Mouse (Mus musculus) midbrain, embryonic 13.5 days (tissue): ENCODE results near the gene Bclaf1. TPM values are rescaled to one million over a fixed set of nuclear protein-coding genes. Genes with fewer than 3 reads are reported as not detected.

ENCODE experiments used
- ATAC-seq: fragments of 200-750 bp; cut with Nextera tagmentation; 2 replicates; pipeline ENCODE4 v1.8.0; 2017; ENCODE audit warnings: mild to moderate bottlenecking, moderate TSS enrichment, moderate library complexity
- H3K27ac ChIP-seq: fragments of 300-500 bp; sonication (generic); 2 replicates; pipeline ENCODE4 v1.5.1; 2015; ENCODE audit warnings: inconsistent platforms, mild to moderate bottlenecking, moderate library complexity
- H3K27me3 ChIP-seq: fragments of 300-500 bp; sonication (generic); 2 replicates; pipeline ENCODE4 v1.6.1; 2015; ENCODE audit warnings: mild to moderate bottlenecking, inconsistent platforms
- H3K36me3 ChIP-seq: fragments of 300-500 bp; sonication (generic); 2 replicates; pipeline ENCODE4 v1.6.1; 2015; ENCODE audit warnings: mild to moderate bottlenecking, inconsistent platforms
- H3K4me1 ChIP-seq: fragments of 300-500 bp; sonication (generic); replicated peaks from 2 replicates; pipeline ENCODE4 v1.6.1; 2015; ENCODE audit warnings: inconsistent platforms
- H3K4me2 ChIP-seq: fragments of 300-500 bp; sonication (generic); replicated peaks from 2 replicates; pipeline ENCODE4 v1.6.1; 2015; ENCODE audit warnings: moderate library complexity, mild to moderate bottlenecking, inconsistent platforms
- H3K4me3 ChIP-seq: fragments of 300-500 bp; sonication (generic); replicated peaks from 2 replicates; pipeline ENCODE4 v1.5.1; 2015; ENCODE audit warnings: mild to moderate bottlenecking, inconsistent platforms
- H3K9ac ChIP-seq: fragments of 300-500 bp; sonication (generic); replicated peaks from 2 replicates; pipeline ENCODE4 v1.6.1; 2015; ENCODE audit warnings: mild to moderate bottlenecking, inconsistent platforms
- H3K9me3 ChIP-seq: fragments of 300-500 bp; sonication (generic); 2 replicates; pipeline ENCODE4 v1.6.1; 2016; ENCODE audit warnings: mild to moderate bottlenecking, inconsistent platforms
- WGBS: fragments of 180-500 bp; shearing (Covaris S2); methylation state at CpG from one replicate; pipeline ENCODE4 v1.1.7; 2015; 5-methylcytosine and 5-hydroxymethylcytosine counted together
- polyA plus RNA-seq: library from polyadenylated mRNA; unstranded; fragments of >200 nt; fragmentation: Nextera tagmentation; extraction: Ambion mirVana; gene quantifications from 2 replicates; pipeline ENCODE4 v1.2.1, GENCODE M21; 2015

Bclaf1 gene
- polyA plus RNA-seq, 1 experiment from 2014 or later, result 153 TPM

- H3K4me3 ChIP-seq, result no peak overlapping the region
- H3K4me2 ChIP-seq, result no peak overlapping the region
- H3K36me3 ChIP-seq, result no peaks in the 10 kb centered on the region
- no peaks in the 10 kb centered on the region for H3K9me3 ChIP-seq
- H3K4me1 ChIP-seq, result peaks cover 35% of the 10 kb centered on the region
- 0 out of 2 replicates have a peak, but pooled peaks cover 5% of the 10 kb centered on the region for H3K27me3 ChIP-seq
- no peak overlapping the region for H3K9ac ChIP-seq
- no peak for ATAC-seq
- 34% methylated on average over 6 of the region's 6 CpGs for WGBS
- peak overlapping the region; percentile 90 for H3K27ac ChIP-seq
Measured at GRCm38 (mm10) chr10:20287369-20287768, 24.9 kb upstream of the Bclaf1 start.

GRCm38 (mm10) chr10:20290467-20290883, 21.8 kb upstream of the Bclaf1 start:
- Histone ChIP-seq H3K9ac (peak overlapping the region; percentile 56), H3K4me2 (peak overlapping the region; percentile 53), H3K4me3 (peak overlapping the region; percentile 24), H3K36me3 (no peaks in the 10 kb centered on the region), H3K9me3 (no peaks in the 10 kb centered on the region), H3K27me3 (0 out of 2 replicates have a peak, but pooled peaks cover 2% of the 10 kb centered on the region), H3K27ac (peak overlapping the region; percentile 54), H3K4me1 (peaks cover 25% of the 10 kb centered on the region)
- WGBS, result 14% methylated on average over 11 of the region's 11 CpGs
- ATAC-seq, result peak; percentile 62

GRCm38 (mm10) chr10:20295961-20296360, 16.3 kb upstream of the Bclaf1 start:
- no peak overlapping the region for H3K9ac ChIP-seq
- no peaks in the 10 kb centered on the region for H3K9me3 ChIP-seq
- H3K4me3 ChIP-seq, result no peak overlapping the region
- no peaks in the 10 kb centered on the region for H3K36me3 ChIP-seq
- H3K4me2 ChIP-seq, result no peak overlapping the region
- no peak overlapping the region for H3K27ac ChIP-seq
- 75% methylated on average over 5 of the region's 5 CpGs for WGBS
- no peaks in the 10 kb centered on the region for H3K27me3 ChIP-seq
- H3K4me1 ChIP-seq, result no peaks in the 10 kb centered on the region
- no peak for ATAC-seq

GRCm38 (mm10) chr10:20298152-20298920, 13.9 kb upstream of the Bclaf1 start:
- Histone ChIP-seq H3K4me3 (no peak overlapping the region), H3K4me1 (no peaks in the 10 kb centered on the region), H3K27ac (no peak overlapping the region), H3K27me3 (no peaks in the 10 kb centered on the region), H3K4me2 (no peak overlapping the region), H3K9ac (no peak overlapping the region), H3K36me3 (no peaks in the 10 kb centered on the region), H3K9me3 (no peaks in the 10 kb centered on the region)
- WGBS, result 32% methylated on average over 3 of the region's 3 CpGs
- ATAC-seq, result no peak

DNA sequence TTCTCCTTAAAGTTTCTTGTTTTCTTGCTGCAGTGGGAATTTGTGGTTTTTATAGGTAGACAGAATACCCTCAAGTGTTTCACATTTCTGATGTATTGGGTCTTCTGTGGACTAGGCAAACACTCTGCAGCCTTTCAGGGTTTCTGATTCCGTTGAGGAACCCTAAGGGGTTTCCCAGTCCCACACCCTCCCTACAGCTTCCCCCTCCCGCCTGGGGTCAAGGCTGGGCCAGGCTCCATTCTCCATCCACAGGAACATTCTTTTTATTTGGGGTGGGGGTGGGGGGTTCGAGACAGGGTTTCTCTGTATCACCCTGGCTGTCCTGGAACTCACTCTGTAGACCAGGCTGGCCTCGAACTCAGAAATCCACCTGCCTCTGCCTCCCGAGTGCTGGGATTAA, 13.2 kb upstream of the Bclaf1 start:
- no peaks in the 10 kb centered on the region for H3K27me3 ChIP-seq
- no peak overlapping the region for H3K4me3 ChIP-seq
- 76% methylated on average over 5 of the region's 5 CpGs for WGBS
- no peak overlapping the region for H3K27ac ChIP-seq
- H3K36me3 ChIP-seq, result no peaks in the 10 kb centered on the region
- no peaks in the 10 kb centered on the region for H3K9me3 ChIP-seq
- H3K4me1 ChIP-seq, result no peaks in the 10 kb centered on the region
- H3K9ac ChIP-seq, result no peak overlapping the region
- no peak for ATAC-seq
- H3K4me2 ChIP-seq, result no peak overlapping the region

DNA sequence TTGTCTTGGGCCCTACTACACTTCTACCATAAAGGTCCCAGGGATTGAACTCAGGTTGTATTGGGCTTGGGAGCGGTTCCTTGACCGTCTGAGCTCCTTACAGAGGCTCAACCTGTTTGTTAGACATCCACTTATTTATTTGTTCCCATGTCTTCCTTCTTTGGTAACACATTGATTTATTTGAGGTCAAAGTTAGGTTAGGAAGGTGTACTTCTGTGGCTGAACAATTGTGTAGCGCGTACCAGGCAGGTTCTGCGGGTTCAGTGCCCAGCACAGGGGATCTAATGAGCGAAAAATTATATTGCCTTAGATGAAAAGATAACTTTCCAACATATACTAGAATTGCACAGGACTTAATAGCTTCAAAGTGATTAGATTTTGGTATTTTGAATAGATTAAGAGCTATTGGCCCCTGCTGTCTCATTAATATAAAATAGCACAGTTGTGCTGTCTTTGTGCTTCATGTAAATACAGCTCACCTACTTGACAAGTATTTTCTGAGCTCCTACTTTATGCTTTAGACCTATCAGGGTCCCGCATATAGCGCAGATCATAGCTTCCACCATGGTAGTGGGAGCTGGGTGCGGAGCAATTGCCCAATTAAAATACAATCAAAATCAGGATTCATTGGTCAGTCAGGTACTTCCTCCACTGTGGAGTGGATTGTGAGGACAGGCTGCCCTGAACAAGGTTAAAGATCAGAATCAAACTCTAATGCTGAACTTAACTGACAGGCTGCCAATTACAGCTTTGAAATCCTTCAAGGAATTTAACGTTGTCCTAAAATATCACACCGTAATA, 1.1 kb upstream of the Bclaf1 start:
- H3K9ac ChIP-seq, result peak overlapping the region; percentile 90
- peaks cover 21% of the 10 kb centered on the region for H3K4me1 ChIP-seq
- no peaks in the 10 kb centered on the region for H3K9me3 ChIP-seq
- peak overlapping the region; percentile 69 for H3K4me3 ChIP-seq
- H3K27me3 ChIP-seq, result no peaks in the 10 kb centered on the region
- ATAC-seq, result no peak
- no peaks in the 10 kb centered on the region for H3K36me3 ChIP-seq
- WGBS, result 53% methylated on average over 11 of the region's 11 CpGs
- H3K4me2 ChIP-seq, result peak overlapping the region; percentile 67
- H3K27ac ChIP-seq, result peak overlapping the region; percentile 100

DNA sequence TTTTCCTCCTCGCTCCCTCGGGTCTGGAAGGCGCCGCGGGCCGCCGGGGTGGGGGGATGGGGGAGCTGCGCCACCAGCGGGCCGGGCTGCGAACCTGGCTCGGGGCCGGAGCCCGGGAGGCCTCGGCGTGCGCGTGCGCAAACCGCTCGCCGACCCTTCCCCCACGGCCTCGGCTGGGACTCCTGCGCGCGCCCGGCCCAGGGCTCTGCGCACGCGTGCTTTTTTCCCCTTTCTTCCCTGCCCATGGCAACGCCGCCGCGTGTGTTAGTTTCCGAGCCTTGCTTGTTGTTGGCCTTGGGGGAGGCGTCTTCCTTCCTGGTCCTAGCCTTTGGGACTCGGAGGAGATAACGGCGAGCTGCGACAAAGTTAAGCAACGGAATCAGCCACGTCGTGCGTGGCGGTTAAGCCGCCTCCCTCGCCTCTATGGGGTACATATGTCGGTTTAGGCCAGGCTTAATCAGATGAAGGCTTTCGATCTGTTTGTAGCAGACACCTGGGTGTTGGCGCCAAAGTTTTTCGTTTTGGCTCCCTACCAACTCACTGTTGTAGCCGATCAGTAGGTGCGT, 550 bp downstream of the Bclaf1 start:
- Histone ChIP-seq H3K4me1 (peaks cover 21% of the 10 kb centered on the region), H3K4me3 (peak overlapping the region; percentile 69), H3K27me3 (no peaks in the 10 kb centered on the region), H3K9ac (peak overlapping the region; percentile 90), H3K9me3 (no peaks in the 10 kb centered on the region), H3K27ac (peak overlapping the region; percentile 100), H3K4me2 (peak overlapping the region; percentile 71), H3K36me3 (no peaks in the 10 kb centered on the region)
- WGBS, result under 1% methylated on average over 43 of the region's 54 CpGs
- ATAC-seq, result peak; percentile 79

GRCm38 (mm10) chr10:20313447-20313846, 1.2 kb downstream of the Bclaf1 start:
- Histone ChIP-seq H3K4me3 (peak overlapping the region; percentile 69), H3K9me3 (no peaks in the 10 kb centered on the region), H3K27me3 (no peaks in the 10 kb centered on the region), H3K36me3 (0 out of 2 replicates have a peak, but pooled peaks cover 2% of the 10 kb centered on the region), H3K27ac (peak overlapping the region; percentile 100; the same call in 1 of the 2 replicates), H3K4me1 (peaks cover 21% of the 10 kb centered on the region), H3K4me2 (peak overlapping the region; percentile 71), H3K9ac (peak overlapping the region; percentile 90)
- ATAC-seq, result no peak
- 54% methylated on average over 13 of the region's 13 CpGs for WGBS

DNA sequence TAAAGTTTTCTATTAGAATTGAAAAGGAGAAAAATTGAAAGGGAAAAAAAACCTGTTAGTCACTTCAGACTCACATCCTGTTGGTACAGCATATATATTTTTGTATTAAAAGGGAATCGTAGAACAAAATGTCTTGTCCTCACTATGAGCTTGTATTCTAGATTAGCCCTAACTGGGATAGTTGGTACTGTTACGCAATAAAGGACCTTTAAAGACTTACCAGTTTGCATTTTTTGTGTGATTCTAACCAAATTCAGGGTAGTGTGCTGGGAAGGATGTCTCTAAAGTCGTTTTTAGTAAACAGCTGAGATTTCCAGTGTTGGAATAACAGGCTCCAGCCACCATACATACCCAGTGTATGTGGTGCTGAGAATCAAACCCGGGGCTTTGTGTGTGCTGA, 1.7 kb downstream of the Bclaf1 start:
- Histone ChIP-seq H3K4me2 (peak overlapping the region; percentile 71), H3K9ac (no peak overlapping the region), H3K27ac (no peak overlapping the region), H3K27me3 (no peaks in the 10 kb centered on the region), H3K36me3 (peaks cover 6% of the 10 kb centered on the region), H3K4me3 (peak overlapping the region; percentile 69), H3K9me3 (no peaks in the 10 kb centered on the region), H3K4me1 (peaks cover 21% of the 10 kb centered on the region)
- 93% methylated on average over 4 of the region's 4 CpGs for WGBS
- ATAC-seq, result no peak

DNA sequence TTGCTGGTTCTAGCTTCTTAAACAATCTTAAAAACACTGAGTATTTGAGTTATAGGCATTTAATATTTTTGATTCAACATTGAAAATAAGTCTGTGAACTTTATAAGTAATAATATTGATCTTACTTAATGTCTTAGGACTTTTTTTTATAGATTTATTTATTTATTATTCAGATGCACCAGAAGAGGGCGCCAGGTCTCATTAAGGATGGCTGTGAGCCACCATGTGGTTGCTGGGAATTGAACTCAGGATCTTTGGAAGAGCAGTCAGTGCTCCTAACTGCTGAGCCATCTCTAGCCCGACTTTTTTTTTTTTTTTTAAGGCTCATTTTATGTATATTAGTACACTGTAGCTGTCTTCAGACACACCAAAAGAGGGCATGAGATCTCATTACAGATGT, 2.5 kb downstream of the Bclaf1 start:
- no peak overlapping the region for H3K27ac ChIP-seq
- H3K4me3 ChIP-seq, result no peak overlapping the region
- H3K27me3 ChIP-seq, result no peaks in the 10 kb centered on the region
- H3K9me3 ChIP-seq, result no peaks in the 10 kb centered on the region
- peaks cover 11% of the 10 kb centered on the region for H3K36me3 ChIP-seq
- WGBS, result 52% methylated on average over 2 of the region's 2 CpGs
- peaks cover 21% of the 10 kb centered on the region for H3K4me1 ChIP-seq
- H3K4me2 ChIP-seq, result no peak overlapping the region
- H3K9ac ChIP-seq, result no peak overlapping the region
- no peak for ATAC-seq

- Histone ChIP-seq H3K9ac (no peak overlapping the region), H3K27ac (no peak overlapping the region), H3K4me3 (no peak overlapping the region), H3K4me2 (no peak overlapping the region), H3K36me3 (peaks cover 14% of the 10 kb centered on the region), H3K4me1 (peaks cover 11% of the 10 kb centered on the region), H3K27me3 (no peaks in the 10 kb centered on the region), H3K9me3 (no peaks in the 10 kb centered on the region)
- no peak for ATAC-seq
- 94% methylated on average over 5 of the region's 5 CpGs for WGBS
Measured at GRCm38 (mm10) chr10:20317466-20317865, 5.2 kb downstream of the Bclaf1 start.

DNA sequence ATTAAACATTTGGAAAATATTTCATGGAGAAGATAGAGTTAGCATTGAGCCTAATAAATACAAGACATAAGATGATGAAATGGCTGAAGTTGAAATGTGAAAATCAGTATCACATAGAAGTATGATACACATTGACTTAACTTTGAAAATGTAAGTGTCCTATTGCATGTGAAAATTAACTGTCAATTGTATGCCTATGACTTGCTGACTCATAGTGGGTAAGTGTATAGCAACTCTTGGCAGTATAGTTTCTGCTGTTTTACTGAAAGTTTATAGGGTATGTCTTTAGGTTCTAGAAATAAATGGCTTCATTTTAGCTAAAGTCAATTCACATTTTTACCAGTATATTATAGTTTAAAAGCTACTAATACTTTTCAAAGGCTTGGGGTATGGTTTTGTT, 14.0 kb downstream of the Bclaf1 start:
- H3K4me1 ChIP-seq, result no peaks in the 10 kb centered on the region
- H3K9ac ChIP-seq, result no peak overlapping the region
- no peak for ATAC-seq
- H3K4me3 ChIP-seq, result no peak overlapping the region
- no peak overlapping the region for H3K27ac ChIP-seq
- peaks cover 53% of the 10 kb centered on the region for H3K36me3 ChIP-seq
- no peak overlapping the region for H3K4me2 ChIP-seq
- H3K9me3 ChIP-seq, result no peaks in the 10 kb centered on the region
- H3K27me3 ChIP-seq, result no peaks in the 10 kb centered on the region
